Mouse (Mus musculus) heart, postnatal 0 days (tissue): ENCODE data around the gene Dpp6. TPM values are rescaled to one million over a fixed set of nuclear protein-coding genes. Genes with fewer than 3 reads are reported as not detected.

Experiments used
- ATAC-seq: fragments of 200-750 bp; cut with Nextera tagmentation; 2 replicates; pipeline ENCODE4 v1.8.0; 2017; ENCODE audit warnings: low read depth, moderate number of reproducible peaks, moderate library complexity; ENCODE audit not compliant: insufficient read depth
- DNase-seq: peaks from one replicate; pipeline ENCODE4 v3.0.0-alpha.2; 2016; ENCODE audit warnings: low spot score
- H3K27ac ChIP-seq: fragments of 300-500 bp; sonication (generic); 2 replicates; pipeline ENCODE4 v1.5.1; 2014; ENCODE audit warnings: low read depth, mild to moderate bottlenecking
- H3K27me3 ChIP-seq: fragments of 300-500 bp; sonication (generic); 2 replicates; pipeline ENCODE4 v1.6.1; 2014; ENCODE audit warnings: low read length, mixed read lengths; ENCODE audit not compliant: control insufficient read depth, insufficient read depth
- H3K36me3 ChIP-seq: fragments of 300-500 bp; sonication (generic); replicated peaks from 2 replicates; pipeline ENCODE4 v1.6.1; 2014; ENCODE audit warnings: low read length, mixed read lengths; ENCODE audit not compliant: control insufficient read depth, insufficient read depth
- H3K4me1 ChIP-seq: fragments of 300-500 bp; sonication (generic); 2 replicates; pipeline ENCODE4 v1.6.1; 2014; ENCODE audit warnings: antibody characterized with exemption; ENCODE audit not compliant: control insufficient read depth, insufficient read depth
- H3K4me2 ChIP-seq: fragments of 300-500 bp; sonication (generic); 2 replicates; pipeline ENCODE4 v1.6.1; 2014; ENCODE audit warnings: low read depth, mild to moderate bottlenecking, low read length, moderate library complexity
- H3K4me3 ChIP-seq: fragments of 300-500 bp; sonication (generic); 2 replicates; pipeline ENCODE4 v1.5.1; 2014; ENCODE audit warnings: low read depth, low read length
- H3K9ac ChIP-seq: fragments of 300-500 bp; sonication (generic); replicated peaks from 2 replicates; pipeline ENCODE4 v1.6.1; 2014; ENCODE audit warnings: low read depth, low read length, mixed read lengths
- H3K9me3 ChIP-seq: fragments of 300-500 bp; sonication (generic); replicated peaks from 2 replicates; pipeline ENCODE4 v1.6.1; 2016; ENCODE audit warnings: low read length; ENCODE audit not compliant: control insufficient read depth
- CTCF ChIP-seq: IDR thresholded peaks from 2 replicates; pipeline ENCODE4 v1.5.1; 2016; ENCODE audit warnings: antibody characterized with exemption, control low read depth, low read depth
- EP300 ChIP-seq: IDR thresholded peaks from 2 replicates; pipeline ENCODE4 v1.6.1; 2016; ENCODE audit warnings: antibody characterized with exemption, low read depth
- WGBS: fragments of 180-500 bp; shearing (Covaris S2); extraction: QIAGEN DNeasy Blood & Tissue Kit; methylation state at CpG from one replicate; pipeline ENCODE4 v1.1.7; 2014; 5-methylcytosine and 5-hydroxymethylcytosine counted together
- polyA plus RNA-seq: library from polyadenylated mRNA; unstranded; fragments of >200 nt; fragmentation: Nextera tagmentation; extraction: Ambion mirVana; gene quantifications from 2 replicates; pipeline ENCODE4 v1.2.1, GENCODE M21; 2015
- total RNA-seq: library from RNA; depleted of rRNA; stranded (reverse); fragments of >200 nt; gene quantifications from 2 replicates; pipeline ENCODE4 v1.2.3, GENCODE M21; 2014; ENCODE audit warnings: low replicate concordance

The Dpp6 gene
- total and polyA plus RNA-seq, 2 experiments from 2014 or later, result 0.05 TPM; not detected in 1

GRCm38 (mm10) chr5:27664111-27664510 lies 847.1 kb downstream of the Dpp6 start:
- Histone ChIP-seq H3K4me1 (no peaks in the 10 kb centered on the region), H3K27me3 (no peaks in the 10 kb centered on the region), H3K27ac (no peak overlapping the region), H3K9me3 (no peaks in the 10 kb centered on the region), H3K9ac (no peak overlapping the region), H3K4me2 (no peak overlapping the region), H3K4me3 (no peak overlapping the region), H3K36me3 (no peaks in the 10 kb centered on the region)
- TF ChIP-seq EP300 (no peak), CTCF (no peak)
- WGBS, result 80% methylated on average over 4 of the region's 4 CpGs
- no peak for DNase-seq
- no peak for ATAC-seq

GRCm38 (mm10) chr5:27671487-27671886 lies 854.5 kb downstream of the Dpp6 start:
- no peaks in the 10 kb centered on the region for H3K9me3 ChIP-seq
- DNase-seq (no peak), ATAC-seq (no peak)
- no peak overlapping the region for H3K4me2 ChIP-seq
- H3K27me3 ChIP-seq, result no peaks in the 10 kb centered on the region
- H3K4me1 ChIP-seq, result no peaks in the 10 kb centered on the region
- no peak overlapping the region for H3K4me3 ChIP-seq
- peak; percentile 60; the same call in 1 of the 2 replicates for TF ChIP-seq EP300
- no peak for TF ChIP-seq CTCF
- H3K36me3 ChIP-seq, result no peaks in the 10 kb centered on the region
- no peak overlapping the region for H3K27ac ChIP-seq
- 45% methylated on average over 2 of the region's 2 CpGs for WGBS
- no peak overlapping the region for H3K9ac ChIP-seq

GRCm38 (mm10) chr5:27677247-27677666 lies 860.3 kb downstream of the Dpp6 start:
- H3K4me2 ChIP-seq, result no peak overlapping the region
- TF ChIP-seq CTCF (peak; percentile 36; the same call in 1 of the 2 replicates), EP300 (no peak)
- H3K4me1 ChIP-seq, result no peaks in the 10 kb centered on the region
- ATAC-seq, result no peak
- H3K9me3 ChIP-seq, result no peaks in the 10 kb centered on the region
- DNase-seq, result no peak
- no peak overlapping the region for H3K27ac ChIP-seq
- H3K9ac ChIP-seq, result no peak overlapping the region
- H3K36me3 ChIP-seq, result no peaks in the 10 kb centered on the region
- H3K27me3 ChIP-seq, result no peaks in the 10 kb centered on the region
- no peak overlapping the region for H3K4me3 ChIP-seq
- 47% methylated on average over 5 of the region's 5 CpGs for WGBS

- no peaks in the 10 kb centered on the region for H3K4me1 ChIP-seq
- no peak overlapping the region for H3K4me3 ChIP-seq
- TF ChIP-seq CTCF (no peak), EP300 (no peak)
- no peaks in the 10 kb centered on the region for H3K36me3 ChIP-seq
- no peak overlapping the region for H3K9ac ChIP-seq
- H3K27ac ChIP-seq, result no peak overlapping the region
- H3K4me2 ChIP-seq, result no peak overlapping the region
- ATAC-seq (no peak), DNase-seq (no peak)
- 90% methylated on average over 1 of the region's 1 CpGs for WGBS
- H3K27me3 ChIP-seq, result no peaks in the 10 kb centered on the region
- no peaks in the 10 kb centered on the region for H3K9me3 ChIP-seq
Measured at GRCm38 (mm10) chr5:27679151-27679550, 862.1 kb downstream of the Dpp6 start.

- Histone ChIP-seq H3K27me3 (no peaks in the 10 kb centered on the region), H3K9ac (no peak overlapping the region), H3K36me3 (no peaks in the 10 kb centered on the region), H3K4me3 (no peak overlapping the region), H3K4me1 (no peaks in the 10 kb centered on the region), H3K4me2 (no peak overlapping the region), H3K9me3 (no peaks in the 10 kb centered on the region), H3K27ac (no peak overlapping the region)
- 26% methylated on average over 5 of the region's 5 CpGs for WGBS
- ATAC-seq (no peak), DNase-seq (no peak)
- TF ChIP-seq EP300, result no peak
- peak; percentile 52 for TF ChIP-seq CTCF
Measured at GRCm38 (mm10) chr5:27680476-27680875, 863.5 kb downstream of the Dpp6 start.

- no peak for ATAC-seq
Measured at GRCm38 (mm10) chr5:27685162-27685561, 868.2 kb downstream of the Dpp6 start.

More at GRCm38 (mm10) chr5:27685162-27685561, 868.2 kb downstream of the Dpp6 start:
- Histone ChIP-seq H3K4me3 (no peak overlapping the region), H3K9me3 (0 out of 2 replicates have a peak, but pooled peaks cover 4% of the 10 kb centered on the region), H3K36me3 (no peaks in the 10 kb centered on the region), H3K27me3 (no peaks in the 10 kb centered on the region), H3K4me1 (no peaks in the 10 kb centered on the region), H3K9ac (no peak overlapping the region), H3K27ac (no peak overlapping the region), H3K4me2 (no peak overlapping the region)
- no peak for TF ChIP-seq EP300
- no peak for TF ChIP-seq CTCF
- DNase-seq, result no peak
- WGBS, result 62% methylated on average over 11 of the region's 11 CpGs
